Mouse (Mus musculus) activated CD4-positive, CD25-positive, alpha-beta regulatory T cell, adult 9 weeks (primary cell): ENCODE data around the gene Slbp. TPM values are rescaled to one million over a fixed set of nuclear protein-coding genes. Genes with fewer than 3 reads are reported as not detected.

Experiments
- polyA plus RNA-seq: library from polyadenylated mRNA; unstranded; fragments of 100-300 nt; shearing (Covaris generic); gene quantifications from one replicate; pipeline ENCODE4 v1.2.1, GENCODE M21; 2017

Slbp gene
- 183 TPM for polyA plus RNA-seq

DNA sequence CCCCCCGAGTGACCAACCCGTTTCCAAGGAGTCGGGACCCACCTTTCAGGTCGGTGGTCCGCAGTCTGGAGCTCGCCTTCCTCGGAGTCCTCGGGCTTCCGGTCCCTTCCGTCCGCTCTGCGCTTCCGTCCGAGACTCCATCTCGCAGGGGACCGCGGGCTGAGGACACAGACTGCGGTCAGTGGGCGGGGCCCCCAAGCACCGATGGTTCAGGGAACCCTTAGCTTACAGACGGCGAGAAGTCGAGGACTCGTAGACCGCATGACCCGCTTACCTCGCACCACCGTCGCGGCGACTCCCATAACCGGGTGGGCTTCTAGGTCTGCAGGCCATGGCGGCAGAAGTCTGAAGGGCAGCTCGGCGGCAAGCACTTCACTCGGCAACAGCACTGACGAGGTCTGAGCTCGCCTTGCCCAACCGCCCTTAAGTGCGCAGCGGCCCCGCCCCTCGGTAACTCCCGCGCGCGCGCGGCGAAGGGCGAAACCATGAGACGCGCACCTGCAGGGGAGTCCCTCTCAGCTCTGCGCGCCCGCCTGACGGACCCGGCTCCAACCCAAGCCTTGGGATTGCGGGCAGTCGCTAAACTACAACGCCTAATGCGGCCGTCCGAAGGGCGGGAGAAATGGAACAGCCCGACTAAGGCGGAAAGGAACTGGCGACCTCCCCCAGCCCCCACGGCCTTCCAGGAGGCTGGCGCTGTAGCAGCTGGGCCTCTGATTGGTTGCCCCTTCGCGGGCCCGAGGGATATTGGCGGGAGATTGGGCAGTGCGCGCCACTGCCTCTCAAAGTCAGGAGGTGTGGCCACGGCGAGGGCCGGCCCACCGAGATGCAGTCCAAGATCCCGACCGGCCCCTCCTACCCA lies at the start of gene Slbp:
Slbp (minus strand) TSS at position 654 of the 862 bp plus-strand sequence.

DNA sequence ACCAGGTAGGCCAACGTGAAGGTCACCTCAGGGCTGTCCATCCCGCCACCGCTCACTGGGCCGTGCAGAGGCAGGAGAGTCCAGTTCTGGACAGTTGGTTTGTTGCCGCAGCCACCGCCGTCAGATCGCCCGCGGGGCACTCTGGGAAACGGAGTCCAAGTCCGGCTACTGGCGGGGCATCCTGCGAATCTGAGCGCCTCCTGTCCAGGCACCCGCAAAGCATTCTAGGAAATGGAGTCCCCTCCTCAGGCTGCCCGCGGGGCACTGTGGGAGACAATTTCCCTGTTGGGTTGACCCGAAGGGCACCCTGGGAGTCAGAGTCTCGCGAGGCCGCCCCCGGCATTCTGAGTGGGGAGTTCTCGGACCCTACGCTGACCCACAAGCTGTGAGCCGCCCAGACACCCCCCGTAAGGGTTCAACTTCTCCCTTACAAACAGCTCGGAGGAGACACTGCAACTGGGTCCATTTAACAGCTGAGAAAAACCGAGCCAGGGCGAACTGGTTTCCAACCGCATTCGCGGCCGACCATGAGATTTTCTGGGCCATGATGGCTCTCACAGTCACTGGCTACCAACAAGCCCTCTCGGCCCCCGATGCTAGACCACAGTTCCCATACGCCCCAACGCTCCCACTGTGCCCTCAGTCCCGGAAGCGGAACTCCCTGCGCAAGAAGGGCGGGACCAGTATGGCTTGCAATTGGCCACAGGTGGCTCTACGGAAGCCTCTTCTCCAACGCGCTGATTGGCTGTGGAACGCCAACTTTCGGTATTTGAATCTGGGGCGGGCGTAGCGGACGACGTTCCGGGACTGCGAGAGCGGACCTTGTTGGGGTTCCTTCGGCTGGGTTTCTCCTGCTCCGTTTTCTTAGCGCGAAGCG lies 5.7 kb upstream of the Slbp start, which contains the start of the genes Tacc3 and Tmem129:
Tacc3 (plus strand) TSS at position 342 of the 877 bp plus-strand sequence.
Tmem129 (minus strand) TSS at position 630 of the 877 bp plus-strand sequence.

DNA sequence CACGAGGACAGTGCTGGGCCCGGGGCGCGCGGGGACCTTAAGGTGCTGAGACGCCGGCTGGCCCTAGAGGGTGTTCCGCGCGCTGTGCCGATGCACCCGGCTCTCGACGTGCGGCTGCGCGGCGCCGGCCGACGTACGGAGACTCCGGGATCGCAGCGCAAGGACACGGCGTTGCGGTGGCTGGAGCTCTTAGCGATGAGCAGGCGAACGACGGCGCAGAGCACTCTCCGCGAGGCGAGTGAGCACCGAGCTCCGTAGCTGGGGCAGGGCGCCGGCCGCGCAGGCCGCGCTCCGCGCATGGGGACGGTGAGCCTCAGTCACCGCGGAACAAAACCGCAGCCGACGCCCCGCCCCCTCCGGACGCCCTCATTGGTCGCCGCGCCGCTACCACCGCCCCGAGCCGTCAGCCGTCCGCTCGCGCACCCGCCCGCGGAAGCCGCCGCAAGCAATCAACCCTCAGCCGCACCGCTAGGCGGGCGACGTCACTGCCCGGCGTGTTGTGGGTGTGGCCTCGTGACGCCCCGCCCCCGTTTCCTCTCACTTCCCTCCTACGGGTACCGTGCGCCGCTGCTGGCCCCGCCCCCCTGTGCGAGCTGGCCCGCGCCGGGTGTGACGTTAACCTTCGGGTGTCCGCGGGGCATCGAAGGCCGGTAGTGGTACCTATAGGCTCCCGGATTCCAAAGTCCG lies 22.9 kb downstream of the Slbp start, which contains the start of the genes Fam53a and Gm9903:
Fam53a (minus strand) TSS at position 335 of the 687 bp plus-strand sequence.
Gm9903 (plus strand) TSS at position 625 of the 687 bp plus-strand sequence.

Other genes with a start within 250 kb of the Slbp start
- gene Nkx1-1, start 218.6 kb downstream of the Slbp start, polyA plus RNA-seq, result not detected
- 30.6 TPM for gene Fam53a, start 22.9 kb downstream of the Slbp start, polyA plus RNA-seq
- gene Gm9903, start 22.6 kb downstream of the Slbp start, polyA plus RNA-seq, result 0.88 TPM
- gene Tacc3, start 5.6 kb upstream of the Slbp start, polyA plus RNA-seq, result 26.2 TPM
- 40.0 TPM for gene Tmem129, start 5.8 kb upstream of the Slbp start, polyA plus RNA-seq
- 0.13 TPM for gene Fgfr3, start 69.1 kb upstream of the Slbp start, polyA plus RNA-seq
- 29.9 TPM for gene Letm1, start 130.2 kb upstream of the Slbp start, polyA plus RNA-seq
- gene Nsd2, start 168.2 kb upstream of the Slbp start, polyA plus RNA-seq, result 7.8 TPM